ENCODE assay signal across 27 mouse cellular contexts in genomic region chr5:128192485-128193055, GRCm38 (mm10).
A peak's percentile ranks its signal among the peaks of the same experiment; 100 is the strongest.
DNase-seq lines count a peak whose midpoint lies in the region; ATAC-seq and TF ChIP-seq lines count a peak whose summit lies in the region.
"Had no signal": no experiment of that assay in that cellular context is flagged by ENCODE, and none has a peak within 500 bp of the region (broad histone marks: within the 10 kb centered on the region; RNA-seq: fewer than 3 reads in every experiment).

No protein-coding gene starts in this region.

- WGBS in hindbrain, embryonic 14.5 days = 75% methylated on average over 6 of the region's 6 CpGs
- WGBS in hindbrain, embryonic 11.5 days = 77% methylated on average over 6 of the region's 6 CpGs
- 79% methylated on average over 6 of the region's 6 CpGs for WGBS in midbrain, embryonic 14.5 days
- 78% methylated on average over 6 of the region's 6 CpGs for WGBS in midbrain, postnatal 0 days
- WGBS in embryonic facial prominence, embryonic 10.5 days = 76% methylated on average over 6 of the region's 6 CpGs
- WGBS in embryonic facial prominence, embryonic 13.5 days = 36% methylated on average over 6 of the region's 6 CpGs

- DNase-seq in hindbrain, embryonic 14.5 days (ENCODE audit: low spot score) = no peak
- no peak for DNase-seq in hindbrain, embryonic 11.5 days (ENCODE audit: low spot score)
- no peak for DNase-seq in midbrain, embryonic 14.5 days
- DNase-seq in midbrain, postnatal 0 days (ENCODE audit: low spot score) = no peak
- peak; percentile 17 for DNase-seq in embryonic facial prominence, embryonic 10.5 days (ENCODE audit: low spot score)
- no peak for DNase-seq in layer of hippocampus, adult 11-12 months (ENCODE audit: low spot score)
- no peak for DNase-seq in urinary bladder, adult 18-20 months (ENCODE audit: low spot score in 2 of 2)
- DNase-seq: adrenal gland, postnatal 25 days; B cell, adult 2 months; cerebellum, adult 18-20 months; cerebellum, postnatal 14 days; heart, postnatal 10 days; kidney, adult 8-10 months; kidney, postnatal 10 days; liver, postnatal 0 days; lung, postnatal 36 days; right cerebral cortex, postnatal 25 days had no signal

- no peak overlapping the region for H3K9ac ChIP-seq in hindbrain, embryonic 14.5 days
- no peak overlapping the region for H3K9ac ChIP-seq in hindbrain, embryonic 11.5 days (ENCODE audit: low read depth, low read length)
- no peak overlapping the region for H3K9ac ChIP-seq in midbrain, embryonic 14.5 days (replicated peaks; ENCODE audit: low read length)
- H3K9ac ChIP-seq in midbrain, postnatal 0 days (replicated peaks; ENCODE audit: low read length, poor library complexity, severe bottlenecking) = no peak overlapping the region
- no peak overlapping the region for H3K9ac ChIP-seq in embryonic facial prominence, embryonic 13.5 days
- H3K9ac ChIP-seq: heart, embryonic 13.5 days; limb, embryonic 12.5 days; liver, postnatal 0 days; midbrain, embryonic 12.5 days; neural tube, embryonic 12.5 days; stomach, embryonic 15.5 days had no signal

- H3K27me3 ChIP-seq in hindbrain, embryonic 14.5 days (ENCODE audit: control insufficient read depth, insufficient read depth, low read length) = no peaks in the 10 kb centered on the region
- H3K27me3 ChIP-seq in hindbrain, embryonic 11.5 days (ENCODE audit: control insufficient read depth, insufficient read depth, low read length) = no peaks in the 10 kb centered on the region
- H3K27me3 ChIP-seq in midbrain, embryonic 14.5 days (ENCODE audit: control insufficient read depth, insufficient read depth, low read length) = no peaks in the 10 kb centered on the region
- no peaks in the 10 kb centered on the region for H3K27me3 ChIP-seq in midbrain, postnatal 0 days (ENCODE audit: insufficient read depth, low read length)
- no peaks in the 10 kb centered on the region for H3K27me3 ChIP-seq in embryonic facial prominence, embryonic 10.5 days (replicated peaks; ENCODE audit: low read depth, poor library complexity, severe bottlenecking)
- H3K27me3 ChIP-seq in embryonic facial prominence, embryonic 13.5 days = no peaks in the 10 kb centered on the region
- H3K27me3 ChIP-seq: heart, embryonic 13.5 days; limb, embryonic 12.5 days; midbrain, embryonic 12.5 days; neural tube, embryonic 12.5 days; stomach, embryonic 15.5 days had no signal

- no peaks in the 10 kb centered on the region for H3K9me3 ChIP-seq in hindbrain, embryonic 14.5 days (ENCODE audit: control insufficient read depth, low read length)
- H3K9me3 ChIP-seq in hindbrain, embryonic 11.5 days (ENCODE audit: control insufficient read depth, low read length) = no peaks in the 10 kb centered on the region
- no peaks in the 10 kb centered on the region for H3K9me3 ChIP-seq in midbrain, embryonic 14.5 days (ENCODE audit: control insufficient read depth, low read length)
- H3K9me3 ChIP-seq in midbrain, postnatal 0 days (ENCODE audit: low read length) = no peaks in the 10 kb centered on the region
- H3K9me3 ChIP-seq in embryonic facial prominence, embryonic 10.5 days = no peaks in the 10 kb centered on the region
- no peaks in the 10 kb centered on the region for H3K9me3 ChIP-seq in embryonic facial prominence, embryonic 13.5 days
- H3K9me3 ChIP-seq: limb, embryonic 12.5 days; midbrain, embryonic 12.5 days; neural tube, embryonic 12.5 days; stomach, embryonic 15.5 days had no signal

- H3K4me3 ChIP-seq in hindbrain, embryonic 14.5 days (replicated peaks; ENCODE audit: low read length) = no peak overlapping the region
- H3K4me3 ChIP-seq in hindbrain, embryonic 11.5 days (ENCODE audit: low read depth, low read length) = no peak overlapping the region
- H3K4me3 ChIP-seq in midbrain, embryonic 14.5 days (replicated peaks; ENCODE audit: low read depth, low read length) = no peak overlapping the region
- no peak overlapping the region for H3K4me3 ChIP-seq in midbrain, postnatal 0 days (ENCODE audit: low read depth, low read length)
- H3K4me3 ChIP-seq in embryonic facial prominence, embryonic 10.5 days = no peak overlapping the region
- no peak overlapping the region for H3K4me3 ChIP-seq in embryonic facial prominence, embryonic 13.5 days
- H3K4me3 ChIP-seq: erythroblast, embryonic 14.5 days; heart, embryonic 13.5 days; limb, embryonic 12.5 days; midbrain, embryonic 12.5 days; myocyte; neural tube, embryonic 12.5 days; stomach, embryonic 15.5 days had no signal

- no peak for ATAC-seq in hindbrain, embryonic 14.5 days (ENCODE audit: low FRiP score)
- no peak for ATAC-seq in hindbrain, embryonic 11.5 days (ENCODE audit: low FRiP score)
- ATAC-seq in midbrain, embryonic 14.5 days (ENCODE audit: low FRiP score, low TSS enrichment) = no peak
- no peak for ATAC-seq in midbrain, postnatal 0 days (ENCODE audit: low FRiP score)
- ATAC-seq in embryonic facial prominence, embryonic 13.5 days (ENCODE audit: insufficient number of reproducible peaks, insufficient read depth, low FRiP score, low TSS enrichment, low read depth) = peak; percentile 48; the same call in 1 of the 2 replicates
- ATAC-seq: intestine, embryonic 16.5 days; liver, postnatal 0 days had no signal

- H3K4me1 ChIP-seq in hindbrain, embryonic 14.5 days (replicated peaks; ENCODE audit: control insufficient read depth, insufficient read depth, low read length) = peaks cover 20% of the 10 kb centered on the region
- no peaks in the 10 kb centered on the region for H3K4me1 ChIP-seq in hindbrain, embryonic 11.5 days (replicated peaks; ENCODE audit: control insufficient read depth, insufficient read depth, low read length)
- peaks cover 18% of the 10 kb centered on the region; the same call in 1 of the 2 replicates for H3K4me1 ChIP-seq in midbrain, embryonic 14.5 days (ENCODE audit: control insufficient read depth, insufficient read depth, low read length)
- no peaks in the 10 kb centered on the region; the same call in 1 of the 2 replicates for H3K4me1 ChIP-seq in midbrain, postnatal 0 days (ENCODE audit: insufficient read depth, low read length)
- peaks cover 21% of the 10 kb centered on the region for H3K4me1 ChIP-seq in embryonic facial prominence, embryonic 10.5 days
- H3K4me1 ChIP-seq in embryonic facial prominence, embryonic 13.5 days = peaks cover 23% of the 10 kb centered on the region
- H3K4me1 ChIP-seq: heart, embryonic 13.5 days; midbrain, embryonic 12.5 days; stomach, embryonic 15.5 days had no signal

- no peak for TF ChIP-seq CTCF in midbrain, postnatal 0 days (IDR thresholded peaks at IDR 0.05)

- no peak overlapping the region for H3K4me2 ChIP-seq in hindbrain, embryonic 14.5 days (replicated peaks)
- H3K4me2 ChIP-seq in hindbrain, embryonic 11.5 days (replicated peaks; ENCODE audit: low read depth, low read length) = no peak overlapping the region
- no peak overlapping the region for H3K4me2 ChIP-seq in midbrain, embryonic 14.5 days (ENCODE audit: low read length)
- no peak overlapping the region for H3K4me2 ChIP-seq in midbrain, postnatal 0 days (ENCODE audit: low read depth, low read length, poor library complexity, severe bottlenecking)
- no peak overlapping the region for H3K4me2 ChIP-seq in embryonic facial prominence, embryonic 13.5 days
- H3K4me2 ChIP-seq: heart, embryonic 13.5 days; limb, embryonic 12.5 days; liver, embryonic 11.5 days; midbrain, embryonic 12.5 days; neural tube, embryonic 12.5 days; stomach, embryonic 15.5 days had no signal

- peak overlapping the region; percentile 35; the same call in 1 of the 2 replicates for H3K27ac ChIP-seq in hindbrain, embryonic 14.5 days
- no peak overlapping the region for H3K27ac ChIP-seq in hindbrain, embryonic 11.5 days (ENCODE audit: low read depth, low read length)
- peak overlapping the region; percentile 45; the same call in 1 of the 2 replicates for H3K27ac ChIP-seq in midbrain, embryonic 14.5 days (replicated peaks; ENCODE audit: low read depth, low read length)
- no peak overlapping the region for H3K27ac ChIP-seq in midbrain, postnatal 0 days (ENCODE audit: low read depth, low read length)
- H3K27ac ChIP-seq in embryonic facial prominence, embryonic 10.5 days (replicated peaks) = no peak overlapping the region
- no peak overlapping the region for H3K27ac ChIP-seq in embryonic facial prominence, embryonic 13.5 days
- H3K27ac ChIP-seq: heart, embryonic 13.5 days; limb, embryonic 12.5 days; midbrain, embryonic 12.5 days; neural tube, embryonic 12.5 days; stomach, embryonic 15.5 days had no signal

- no peaks in the 10 kb centered on the region for H3K36me3 ChIP-seq in hindbrain, embryonic 14.5 days (replicated peaks; ENCODE audit: control insufficient read depth, insufficient read depth)
- no peaks in the 10 kb centered on the region for H3K36me3 ChIP-seq in hindbrain, embryonic 11.5 days (ENCODE audit: control insufficient read depth, insufficient read depth, low read length)
- no peaks in the 10 kb centered on the region for H3K36me3 ChIP-seq in midbrain, embryonic 14.5 days (ENCODE audit: control insufficient read depth, insufficient read depth, low read length)
- no peaks in the 10 kb centered on the region for H3K36me3 ChIP-seq in midbrain, postnatal 0 days (ENCODE audit: insufficient read depth, low read length)
- no peaks in the 10 kb centered on the region for H3K36me3 ChIP-seq in embryonic facial prominence, embryonic 10.5 days (replicated peaks)
- no peaks in the 10 kb centered on the region for H3K36me3 ChIP-seq in embryonic facial prominence, embryonic 13.5 days
- H3K36me3 ChIP-seq: heart, embryonic 13.5 days; limb, embryonic 12.5 days; midbrain, embryonic 12.5 days; neural tube, embryonic 12.5 days; stomach, embryonic 15.5 days had no signal

Comparison
In these comparisons a context has a peak if more than half of its experiments do, and no peak if none do; other contexts are left out.
1. H3K27ac ChIP-seq: peak in hindbrain, embryonic 14.5 days (single experiment) and midbrain, embryonic 14.5 days (single experiment); none in hindbrain, embryonic 11.5 days (single experiment), midbrain, postnatal 0 days (single experiment), embryonic facial prominence, embryonic 10.5 days (single experiment) and embryonic facial prominence, embryonic 13.5 days (single experiment).